Mouse (Mus musculus): ENCODE measurements around the gene Dgkq.
"Not testable (repeated sequence)": the region's sequence is repeated elsewhere in the genome, so short reads cannot be mapped to it uniquely, and the experiment has no call there.

Dgkq gene

GRCm38 (mm10) chr5:108655381-108655780, 14.1 kb downstream of the Dgkq start:
- no peak for DNase-seq (ENCODE audit: extremely low spot score, low spot score)

- no peak for DNase-seq (ENCODE audit: extremely low spot score, low spot score)
These were observed 15.0 kb downstream of the Dgkq start for GRCm38 (mm10) chr5:108654444-108654990.

GRCm38 (mm10) chr5:108653341-108653740, 16.1 kb downstream of the Dgkq start:
- DNase-seq (ENCODE audit: extremely low spot score, low spot score), result no peak

- DNase-seq (ENCODE audit: extremely low spot score, low spot score), result no peak
These were observed 17.6 kb downstream of the Dgkq start for GRCm38 (mm10) chr5:108651823-108652222.

GRCm38 (mm10) chr5:108651136-108651720, 18.2 kb downstream of the Dgkq start:
- no peak for DNase-seq (ENCODE audit: extremely low spot score, low spot score)

- no peak for DNase-seq (ENCODE audit: extremely low spot score, low spot score)
These were observed 19.1 kb downstream of the Dgkq start for GRCm38 (mm10) chr5:108650341-108650740.

- no peak for DNase-seq (ENCODE audit: extremely low spot score, low spot score)
These were observed 20.4 kb downstream of the Dgkq start for GRCm38 (mm10) chr5:108648937-108649576.

- DNase-seq (ENCODE audit: extremely low spot score, low spot score), result no peak
These were observed 21.5 kb downstream of the Dgkq start for GRCm38 (mm10) chr5:108647820-108648465.

- no peak for DNase-seq (ENCODE audit: extremely low spot score, low spot score)
These were observed 22.2 kb downstream of the Dgkq start for GRCm38 (mm10) chr5:108647311-108647710.

GRCm38 (mm10) chr5:108646343-108646660, 23.2 kb downstream of the Dgkq start:
- no peak for DNase-seq (ENCODE audit: extremely low spot score, low spot score)

- DNase-seq (ENCODE audit: extremely low spot score, low spot score), result no peak
These were observed 23.7 kb downstream of the Dgkq start for GRCm38 (mm10) chr5:108645651-108646342.

- no peak for DNase-seq (ENCODE audit: extremely low spot score, low spot score)
These were observed 25.8 kb downstream of the Dgkq start for GRCm38 (mm10) chr5:108643674-108644073.

GRCm38 (mm10) chr5:108636172-108636571, 33.3 kb downstream of the Dgkq start:
- DNase-seq (ENCODE audit: extremely low spot score, low spot score), result no peak

GRCm38 (mm10) chr5:108634088-108634487, 35.4 kb downstream of the Dgkq start:
- DNase-seq (ENCODE audit: extremely low spot score, low spot score), result not testable (repeated sequence)

GRCm38 (mm10) chr5:108633676-108634075, 35.8 kb downstream of the Dgkq start:
- no peak for DNase-seq (ENCODE audit: extremely low spot score, low spot score)

GRCm38 (mm10) chr5:108629634-108630483, 39.6 kb downstream of the Dgkq start, which contains the start of the genes Gak and Tmem175:
TSS of gene Gak (minus strand) at chr5:108629755.
TSS of gene Tmem175 (plus strand) at chr5:108629770.
- DNase-seq (ENCODE audit: extremely low spot score, low spot score), result peak; percentile 93

- DNase-seq (ENCODE audit: extremely low spot score, low spot score), result no peak
These were observed 40.4 kb downstream of the Dgkq start for GRCm38 (mm10) chr5:108628891-108629633.

GRCm38 (mm10) chr5:108626050-108626660, 43.3 kb downstream of the Dgkq start:
- DNase-seq (ENCODE audit: extremely low spot score, low spot score), result no peak

- DNase-seq (ENCODE audit: extremely low spot score, low spot score), result no peak
These were observed 47.6 kb downstream of the Dgkq start for GRCm38 (mm10) chr5:108621870-108622269.

- no peak for DNase-seq (ENCODE audit: extremely low spot score, low spot score)
These were observed 59.0 kb downstream of the Dgkq start for GRCm38 (mm10) chr5:108610426-108610825.

Measured in neural tube, embryonic 10.5 days (tissue).